Mouse (Mus musculus) limb, embryonic 12.5 days (tissue): ENCODE measurements around the gene Nup37. TPM values are rescaled to one million over a fixed set of nuclear protein-coding genes. Genes with fewer than 3 reads are reported as not detected.

ENCODE experiments used
- ATAC-seq: fragments of 200-750 bp; cut with Nextera tagmentation; 2 replicates; pipeline ENCODE4 v1.8.0; 2017; ENCODE audit warnings: low read depth, moderate TSS enrichment; ENCODE audit not compliant: insufficient number of reproducible peaks, insufficient read depth, low FRiP score, low TSS enrichment
- H3K27ac ChIP-seq: fragments of 300-500 bp; sonication (generic); 2 replicates; pipeline ENCODE4 v1.5.1; 2016; ENCODE audit warnings: mild to moderate bottlenecking, moderate library complexity
- H3K27me3 ChIP-seq: fragments of 300-500 bp; sonication (generic); 2 replicates; pipeline ENCODE4 v1.6.1; 2016; ENCODE audit warnings: mild to moderate bottlenecking, moderate library complexity
- H3K36me3 ChIP-seq: fragments of 300-500 bp; sonication (generic); 2 replicates; pipeline ENCODE4 v1.6.1; 2016; ENCODE audit warnings: mild to moderate bottlenecking, moderate library complexity
- H3K4me1 ChIP-seq: fragments of 300-500 bp; sonication (generic); replicated peaks from 2 replicates; pipeline ENCODE4 v1.6.1; 2016
- H3K4me2 ChIP-seq: fragments of 300-500 bp; sonication (generic); 2 replicates; pipeline ENCODE4 v1.6.1; 2016; ENCODE audit warnings: mild to moderate bottlenecking, moderate library complexity
- H3K4me3 ChIP-seq: fragments of 300-500 bp; sonication (generic); replicated peaks from 2 replicates; pipeline ENCODE4 v1.5.1; 2016; ENCODE audit warnings: mild to moderate bottlenecking
- H3K9ac ChIP-seq: fragments of 300-500 bp; sonication (generic); replicated peaks from 2 replicates; pipeline ENCODE4 v1.6.1; 2016; ENCODE audit warnings: mild to moderate bottlenecking, moderate library complexity
- H3K9me3 ChIP-seq: fragments of 300-500 bp; sonication (generic); 2 replicates; pipeline ENCODE4 v1.6.1; 2016; ENCODE audit warnings: mild to moderate bottlenecking, moderate library complexity
- WGBS: fragments of 180-500 bp; shearing (Covaris S2); methylation state at CpG from one replicate; pipeline ENCODE4 v1.1.7; 2016; 5-methylcytosine and 5-hydroxymethylcytosine counted together
- polyA plus RNA-seq: library from polyadenylated mRNA; unstranded; fragments of >200 nt; fragmentation: Nextera tagmentation; extraction: Ambion mirVana; gene quantifications from 2 replicates; pipeline ENCODE4 v1.2.1, GENCODE M21; 2016

The Nup37 gene
- 94.2 and 96.8 TPM in 2 replicates for polyA plus RNA-seq

DNA sequence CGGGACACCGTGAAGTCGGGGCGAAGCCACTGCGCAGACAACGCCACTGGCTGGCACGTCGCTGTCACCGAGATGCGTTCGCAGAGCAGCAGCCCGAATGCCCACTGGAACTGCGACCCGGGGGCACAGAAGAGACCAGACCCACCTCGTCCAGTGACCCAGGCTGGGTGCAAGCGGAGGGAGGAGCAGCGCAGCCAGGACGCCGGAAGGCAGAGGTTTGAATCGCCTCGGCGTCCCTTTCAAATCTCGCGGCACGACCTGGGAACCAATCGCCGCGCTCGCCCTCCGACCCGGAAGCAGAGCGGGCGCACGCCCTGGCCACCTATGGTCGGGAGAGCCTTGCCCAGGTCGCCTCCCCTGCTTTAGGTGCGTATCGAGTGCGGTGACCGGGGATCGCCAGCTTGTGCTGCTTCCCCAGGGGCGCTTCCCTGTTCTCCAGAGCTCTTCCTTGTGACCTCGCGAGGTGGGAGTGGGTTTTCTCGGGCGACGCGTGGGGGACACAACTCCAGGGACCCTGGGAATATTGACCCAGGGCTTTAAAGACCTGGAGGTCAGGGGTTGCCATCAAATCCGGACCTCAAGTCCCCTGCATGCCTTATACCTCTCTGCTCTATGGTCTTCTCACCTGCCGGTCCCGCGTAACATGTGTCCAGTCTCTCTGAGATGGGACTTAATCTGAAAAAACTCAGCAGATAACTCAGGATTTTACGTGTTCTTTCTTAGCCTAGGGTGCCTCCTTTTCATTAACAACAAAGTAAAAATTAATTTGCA lies at the start of gene Nup37, which contains the start of gene Parpbp:
TSS of gene Nup37 (plus strand) at position 286 of the 771 bp plus-strand sequence.
TSS of gene Parpbp (minus strand) at position 235 of the 771 bp plus-strand sequence.
- Histone ChIP-seq H3K4me2 (peak within 1 kb of the TSS; percentile 80), H3K27me3 (no peaks in the 10 kb centered on the region), H3K9ac (peak within 1 kb of the TSS; percentile 80), H3K4me3 (peak within 1 kb of the TSS; percentile 77), H3K36me3 (peaks cover 34% of the 10 kb centered on the region), H3K27ac (no peak within 1 kb of the TSS), H3K9me3 (no peaks in the 10 kb centered on the region), H3K4me1 (peaks cover 22% of the 10 kb centered on the region)
- WGBS, result under 1% methylated on average over 53 of the region's 53 CpGs
- peak; percentile 94 for ATAC-seq

DNA sequence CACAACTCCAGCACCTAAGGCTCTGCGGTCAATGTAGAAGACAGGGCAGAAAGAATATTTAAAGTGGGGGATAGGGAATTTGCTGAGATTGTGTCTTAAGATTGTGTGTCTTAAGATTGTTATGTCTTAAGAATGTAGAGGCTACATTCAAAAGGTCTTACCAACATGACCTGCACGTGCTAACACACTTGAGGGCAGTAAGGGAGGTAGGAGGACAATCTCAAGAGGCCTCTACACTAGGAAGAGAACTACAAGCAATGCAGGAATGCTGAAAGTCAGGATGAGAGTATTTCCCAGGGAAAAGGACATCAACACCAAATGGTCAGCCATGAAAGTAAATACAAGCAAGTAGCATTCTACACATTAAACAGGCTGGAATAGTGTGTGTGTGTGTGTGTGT lies 40.6 kb upstream of the Nup37 start:
- Histone ChIP-seq H3K9me3 (no peaks in the 10 kb centered on the region), H3K27me3 (no peaks in the 10 kb centered on the region), H3K4me2 (no peak overlapping the region), H3K9ac (no peak overlapping the region), H3K36me3 (peaks cover 4% of the 10 kb centered on the region; the same call in 1 of the 2 replicates), H3K4me3 (no peak overlapping the region), H3K27ac (no peak overlapping the region), H3K4me1 (no peaks in the 10 kb centered on the region)
- 95% methylated on average over 2 of the region's 2 CpGs for WGBS
- no peak for ATAC-seq

- H3K27ac ChIP-seq, result no peak overlapping the region
- H3K27me3 ChIP-seq, result no peaks in the 10 kb centered on the region
- peaks cover 8% of the 10 kb centered on the region; the same call in 1 of the 2 replicates for H3K36me3 ChIP-seq
- WGBS, result 91% methylated on average over 2 of the region's 2 CpGs
- ATAC-seq, result no peak
- no peaks in the 10 kb centered on the region for H3K4me1 ChIP-seq
- H3K9me3 ChIP-seq, result no peaks in the 10 kb centered on the region
- no peak overlapping the region for H3K9ac ChIP-seq
- H3K4me3 ChIP-seq, result no peak overlapping the region
- no peak overlapping the region for H3K4me2 ChIP-seq
These were observed 33.5 kb upstream of the Nup37 start for GRCm38 (mm10) chr10:88113290-88113689.

- Histone ChIP-seq H3K27me3 (no peaks in the 10 kb centered on the region), H3K4me2 (no peak overlapping the region), H3K36me3 (peaks cover 18% of the 10 kb centered on the region), H3K27ac (no peak overlapping the region), H3K4me3 (no peak overlapping the region), H3K4me1 (no peaks in the 10 kb centered on the region), H3K9me3 (no peaks in the 10 kb centered on the region), H3K9ac (no peak overlapping the region)
- no peak for ATAC-seq
These were observed 27.1 kb upstream of the Nup37 start for GRCm38 (mm10) chr10:88119721-88120120.

- 96% methylated on average over 16 of the region's 16 CpGs for WGBS
- Histone ChIP-seq H3K27ac (no peak overlapping the region), H3K9me3 (no peaks in the 10 kb centered on the region), H3K4me1 (no peaks in the 10 kb centered on the region), H3K4me2 (no peak overlapping the region), H3K4me3 (no peak overlapping the region), H3K9ac (no peak overlapping the region), H3K27me3 (no peaks in the 10 kb centered on the region), H3K36me3 (peaks cover 17% of the 10 kb centered on the region)
- ATAC-seq, result no peak
These were observed 11.2 kb upstream of the Nup37 start for GRCm38 (mm10) chr10:88135630-88136029.

DNA sequence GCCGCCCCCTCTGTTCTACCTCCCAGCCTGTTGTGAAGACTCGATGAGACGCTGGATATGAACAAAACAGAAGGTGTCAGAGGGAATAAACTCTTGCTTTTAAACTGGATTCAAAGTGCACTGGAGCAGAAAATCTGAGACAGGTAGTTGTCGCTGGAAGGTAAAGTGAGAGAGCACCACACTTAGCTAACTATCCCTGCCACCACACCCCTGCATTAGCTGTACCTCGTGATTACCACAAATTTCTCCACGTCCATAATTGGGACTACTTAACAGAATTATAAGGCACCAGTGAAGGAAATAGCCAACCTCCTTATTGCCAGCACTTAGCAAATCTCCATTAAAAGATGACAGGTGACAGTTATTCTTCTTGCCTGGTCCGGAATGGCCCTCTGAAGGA lies 605 bp upstream of the Nup37 start:
- no peak for ATAC-seq
- H3K4me2 ChIP-seq, result peak overlapping the region; percentile 80
- H3K4me1 ChIP-seq, result peaks cover 22% of the 10 kb centered on the region
- peaks cover 30% of the 10 kb centered on the region for H3K36me3 ChIP-seq
- H3K27ac ChIP-seq, result no peak overlapping the region
- no peaks in the 10 kb centered on the region for H3K27me3 ChIP-seq
- WGBS, result 23% methylated on average over 7 of the region's 7 CpGs
- peak overlapping the region; percentile 80 for H3K9ac ChIP-seq
- no peaks in the 10 kb centered on the region for H3K9me3 ChIP-seq
- H3K4me3 ChIP-seq, result peak overlapping the region; percentile 77

DNA sequence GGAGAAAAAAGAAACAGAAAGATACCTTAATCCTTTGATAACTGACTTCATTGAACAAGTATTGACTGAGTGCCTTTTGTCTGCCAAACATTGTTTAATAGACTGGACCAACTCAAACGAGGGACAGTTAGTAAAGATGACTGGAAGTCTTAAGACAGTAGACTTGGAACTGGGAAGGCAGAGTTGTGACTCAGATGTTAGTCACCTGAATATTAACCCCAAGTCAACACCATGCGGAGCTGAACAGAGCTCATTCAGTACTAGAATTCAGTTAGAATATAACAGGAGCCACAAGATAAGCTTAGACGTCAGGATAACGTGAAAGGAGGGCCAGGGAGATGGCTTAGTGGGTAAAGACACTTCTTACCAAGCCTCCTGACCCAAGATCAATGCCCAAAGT lies 3.6 kb downstream of the Nup37 start:
- Histone ChIP-seq H3K9me3 (no peaks in the 10 kb centered on the region), H3K27ac (no peak overlapping the region), H3K9ac (no peak overlapping the region), H3K27me3 (no peaks in the 10 kb centered on the region), H3K36me3 (peaks cover 52% of the 10 kb centered on the region), H3K4me3 (no peak overlapping the region), H3K4me2 (no peak overlapping the region), H3K4me1 (peaks cover 16% of the 10 kb centered on the region)
- ATAC-seq, result no peak
- WGBS, result 89% methylated on average over 4 of the region's 4 CpGs

DNA sequence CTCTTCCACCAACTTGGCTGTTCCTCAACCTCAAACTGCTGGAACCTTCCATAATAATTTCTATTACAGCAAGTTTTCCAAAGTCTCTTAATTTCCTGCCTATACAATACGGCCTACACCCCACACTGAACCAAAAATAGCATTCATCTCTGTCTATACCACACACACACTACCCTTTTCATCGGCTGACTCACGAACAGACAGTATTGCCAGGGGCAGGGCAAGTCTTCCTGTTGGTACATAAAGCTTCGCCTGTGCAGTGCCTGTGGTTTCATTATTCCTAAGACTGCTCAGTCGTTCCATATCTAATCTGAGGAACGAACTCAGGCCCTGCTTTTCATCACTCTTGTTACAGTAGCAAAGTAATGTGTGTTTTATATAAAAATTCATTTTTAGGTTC lies 4.9 kb downstream of the Nup37 start:
- Histone ChIP-seq H3K27me3 (no peaks in the 10 kb centered on the region), H3K4me2 (no peak overlapping the region), H3K36me3 (peaks cover 60% of the 10 kb centered on the region), H3K9me3 (no peaks in the 10 kb centered on the region), H3K4me1 (peaks cover 5% of the 10 kb centered on the region; the same call in 1 of the 2 replicates), H3K9ac (no peak overlapping the region), H3K4me3 (no peak overlapping the region), H3K27ac (no peak overlapping the region)
- ATAC-seq, result no peak
- WGBS, result 91% methylated on average over 6 of the region's 6 CpGs

- Histone ChIP-seq H3K4me3 (no peak overlapping the region), H3K27ac (no peak overlapping the region), H3K36me3 (peaks cover 56% of the 10 kb centered on the region), H3K4me1 (no peaks in the 10 kb centered on the region), H3K9me3 (peaks cover 3% of the 10 kb centered on the region; the same call in 1 of the 2 replicates), H3K9ac (no peak overlapping the region), H3K4me2 (no peak overlapping the region), H3K27me3 (no peaks in the 10 kb centered on the region)
- no peak for ATAC-seq
- 96% methylated on average over 2 of the region's 2 CpGs for WGBS
These were observed 15.3 kb downstream of the Nup37 start for GRCm38 (mm10) chr10:88162096-88162495.

- H3K9me3 ChIP-seq, result peaks cover 3% of the 10 kb centered on the region; the same call in 1 of the 2 replicates
- H3K36me3 ChIP-seq, result peaks cover 56% of the 10 kb centered on the region
- 89% methylated on average over 5 of the region's 5 CpGs for WGBS
- no peaks in the 10 kb centered on the region for H3K27me3 ChIP-seq
- no peak overlapping the region for H3K4me3 ChIP-seq
- no peak for ATAC-seq
- H3K27ac ChIP-seq, result no peak overlapping the region
- H3K4me2 ChIP-seq, result no peak overlapping the region
- no peak overlapping the region for H3K9ac ChIP-seq
- H3K4me1 ChIP-seq, result no peaks in the 10 kb centered on the region
These were observed 15.9 kb downstream of the Nup37 start for GRCm38 (mm10) chr10:88162676-88163075.

GRCm38 (mm10) chr10:88166158-88166557 lies 19.4 kb downstream of the Nup37 start:
- Histone ChIP-seq H3K9me3 (peaks cover 3% of the 10 kb centered on the region; the same call in 1 of the 2 replicates), H3K4me3 (no peak overlapping the region), H3K27me3 (no peaks in the 10 kb centered on the region), H3K36me3 (peaks cover 34% of the 10 kb centered on the region), H3K27ac (no peak overlapping the region), H3K9ac (no peak overlapping the region), H3K4me1 (no peaks in the 10 kb centered on the region), H3K4me2 (no peak overlapping the region)
- no peak for ATAC-seq
- WGBS, result 94% methylated on average over 3 of the region's 3 CpGs
